Mouse (Mus musculus) spleen, adult 2 months (tissue): Measurements from ENCODE around the gene Timm44.

Experiments
- CTCF ChIP-seq: fragments of 200-500 bp; IDR thresholded peaks from 2 replicates; pipeline ENCODE4 v1.5.1; 2011; ENCODE audit warnings: mild to moderate bottlenecking, inconsistent platforms; ENCODE audit not compliant: insufficient read depth, insufficient read length, insufficient replicate concordance; ENCODE audit errors: extremely low read depth
- POLR2A ChIP-seq: fragments of 200-500 bp; IDR thresholded peaks from 2 replicates; pipeline ENCODE4 v1.6.1; 2011; ENCODE audit warnings: low read depth, low read length, inconsistent platforms

DNA sequence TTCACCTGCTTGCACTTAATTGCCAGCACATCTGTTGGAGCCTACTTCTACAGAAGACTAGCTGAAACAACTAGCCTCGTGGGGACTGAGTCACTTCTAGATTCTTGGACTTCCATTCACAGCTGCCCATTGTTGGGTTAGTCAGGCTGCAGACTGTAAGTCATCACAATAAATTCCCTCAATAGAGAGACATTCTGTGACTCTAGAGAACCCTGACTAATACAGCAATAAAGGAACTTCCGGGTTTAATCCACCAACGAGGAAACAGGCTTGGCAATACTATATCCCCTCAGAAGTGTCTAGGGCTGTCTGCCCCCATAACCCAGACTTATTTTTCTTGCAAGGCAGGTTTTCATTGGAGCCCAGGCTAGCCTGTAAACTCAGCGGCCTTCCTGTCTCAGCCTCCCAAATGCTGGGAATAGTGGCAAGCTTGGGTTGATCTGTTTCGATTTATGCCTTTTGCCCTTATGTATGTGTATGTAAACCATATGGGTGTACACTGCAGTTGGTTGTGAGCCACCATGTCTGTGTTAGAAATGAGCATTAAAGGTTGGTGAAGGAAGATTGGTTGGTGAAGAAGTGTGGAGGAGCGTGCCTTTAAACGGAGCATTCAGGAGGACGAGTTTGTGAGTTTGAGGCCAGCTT is 23.5 kb downstream of the Timm44 start:
- TF ChIP-seq CTCF, result no peak
- no peak for TF ChIP-seq POLR2A
